Mouse (Mus musculus) kidney, postnatal 25 days (tissue): ENCODE measurements around the gene Gstt2.

Source experiments
- DNase-seq, 2 experiments: peaks; one replicate each; pipeline ENCODE4 v3.0.0; 2021; ENCODE audit warnings: mixed read lengths in 2 of 2

Gene Gstt2

DNA sequence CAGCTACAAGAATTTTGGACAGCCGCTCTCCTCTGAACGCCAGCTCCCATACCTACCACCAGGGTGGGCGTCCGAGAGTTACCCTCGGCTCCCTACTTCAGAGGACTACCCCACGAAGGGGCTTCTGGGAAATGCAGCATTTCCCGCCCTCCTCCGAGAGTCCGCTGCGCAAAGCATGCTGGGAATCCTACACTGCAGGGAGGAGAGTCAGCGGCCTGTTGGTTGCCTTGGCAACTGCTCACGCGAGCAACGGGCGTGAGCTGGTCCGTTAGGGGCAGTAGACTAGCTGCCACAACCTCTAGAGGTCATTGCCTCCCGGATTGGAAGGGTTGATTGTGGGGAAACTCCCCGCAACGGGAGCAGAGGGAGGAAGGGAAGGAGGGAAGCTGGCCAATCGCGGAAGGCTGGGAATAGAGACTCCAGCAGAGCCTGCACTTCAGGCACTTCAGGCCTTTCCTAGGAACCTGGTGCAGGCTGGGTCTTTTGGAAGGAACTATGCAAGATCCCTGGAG is at the start of gene Gstt2:
Gstt2 (minus strand) TSS at position 177 of the 512 bp plus-strand sequence.
- peak; percentile 98 to 99 for DNase-seq

DNA sequence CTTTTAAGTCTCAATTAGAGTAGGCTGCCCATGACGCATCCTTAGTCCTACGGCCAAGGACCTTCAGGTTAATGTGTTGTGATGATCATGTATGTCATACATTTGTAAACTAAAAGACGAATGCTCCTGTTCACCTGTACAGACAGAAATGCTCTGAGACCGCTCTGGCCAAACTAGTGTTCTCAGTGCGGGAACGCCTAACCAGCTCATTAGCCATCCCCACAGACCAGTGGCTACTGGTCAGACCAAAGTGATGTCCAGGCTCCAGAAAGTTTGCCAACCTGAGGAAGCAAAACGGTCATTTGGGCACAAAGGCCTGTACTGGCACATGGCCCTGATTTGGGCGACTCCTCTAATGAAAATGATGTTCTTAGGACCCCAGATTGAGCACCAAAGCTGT is 47.5 kb upstream of the Gstt2 start:
- DNase-seq = no peak

DNA sequence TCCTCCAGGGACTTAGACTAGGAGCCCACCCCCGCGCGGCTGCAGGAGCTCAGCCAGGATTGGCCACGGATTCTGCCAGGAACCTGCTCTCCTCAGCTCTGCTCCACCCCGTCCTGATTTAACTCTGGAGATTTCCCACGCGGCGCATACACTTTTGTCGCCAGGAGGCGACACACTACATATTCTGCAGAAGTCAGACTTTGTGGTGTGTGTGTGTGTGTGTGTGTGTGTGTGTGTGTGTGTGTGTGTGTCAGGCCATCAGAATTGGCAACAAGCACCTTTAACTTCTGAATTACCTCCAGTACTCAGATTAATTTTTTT is 46.0 kb upstream of the Gstt2 start:
- peak; percentile 90 to 95 for DNase-seq

DNA sequence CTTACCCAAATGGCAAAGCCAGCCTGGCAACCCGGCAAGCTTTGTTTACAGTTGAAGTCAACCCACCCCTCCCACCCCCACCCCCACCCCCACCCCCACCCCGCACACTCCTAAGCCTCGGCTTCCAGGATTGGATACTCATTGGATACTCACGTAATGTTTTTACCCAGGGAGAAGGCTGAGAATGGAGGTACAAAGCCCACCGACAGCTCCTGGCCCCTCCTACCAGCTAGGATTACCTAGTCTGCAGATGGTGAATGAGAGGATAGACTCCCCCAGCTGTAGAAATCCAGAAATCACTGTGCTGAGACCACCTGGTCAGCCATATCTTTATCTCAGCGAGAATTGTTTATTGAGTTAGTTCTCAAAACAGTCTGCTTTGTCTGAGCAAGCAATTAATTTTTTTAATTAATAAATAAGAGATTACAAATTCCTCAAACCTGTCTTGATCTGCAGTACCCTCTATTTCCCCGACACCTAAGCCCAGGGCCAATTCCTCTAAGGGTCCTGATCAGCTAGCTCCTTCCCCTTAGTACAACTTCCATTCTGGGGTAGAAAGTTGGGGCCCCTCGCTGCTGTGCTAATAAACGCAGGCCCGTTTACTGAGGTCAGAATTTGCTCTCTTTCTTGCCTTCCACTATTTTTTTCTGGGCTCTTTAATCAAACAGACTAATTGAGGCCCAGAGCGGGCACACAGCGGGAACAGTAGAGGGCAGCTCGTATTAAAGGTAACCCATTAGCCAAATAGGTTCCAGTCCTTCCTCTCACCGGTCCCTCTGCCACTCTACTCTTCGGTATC is 45.4 kb upstream of the Gstt2 start:
- DNase-seq = no peak

DNA sequence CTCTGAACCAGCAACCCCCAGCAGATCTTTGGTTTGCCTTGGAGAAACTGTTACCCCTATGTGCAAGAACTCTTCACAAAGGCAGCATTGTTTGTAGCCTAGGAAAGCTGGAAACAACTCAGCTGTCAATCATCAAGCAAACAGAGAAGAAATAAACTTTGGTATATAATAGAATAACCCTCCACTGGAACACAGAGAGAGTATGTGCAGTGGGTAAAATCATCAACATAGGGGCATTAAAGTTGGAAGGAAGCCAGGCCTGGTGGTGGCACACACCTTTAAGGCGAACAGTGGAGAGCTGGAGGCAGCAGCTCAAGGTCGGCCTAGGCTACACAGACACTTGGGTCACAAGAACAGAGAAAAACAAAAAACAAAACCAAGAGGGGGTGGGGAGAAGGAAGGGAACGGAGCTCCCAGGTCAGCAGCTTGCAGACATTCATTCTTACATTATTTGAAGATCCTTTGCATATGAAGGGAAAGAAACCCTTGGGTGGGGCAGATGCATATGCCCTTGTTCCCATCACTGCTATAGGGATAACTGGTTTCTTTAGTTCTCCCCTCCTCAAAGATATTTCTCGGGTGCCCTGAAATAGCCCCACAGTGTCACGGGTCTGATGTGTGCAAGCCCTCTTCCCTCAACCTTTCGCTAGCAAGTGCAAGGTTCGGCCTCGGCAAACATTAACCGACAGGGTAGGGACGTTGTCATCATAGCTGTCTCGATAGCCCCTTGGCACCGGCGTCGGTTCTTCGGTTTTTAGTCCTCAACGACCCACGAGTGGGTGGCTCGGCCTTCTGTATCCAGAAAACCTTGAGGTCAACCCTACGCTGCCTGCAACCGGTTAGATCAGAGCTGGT is 44.6 kb upstream of the Gstt2 start:
- peak; percentile 89 to 95 for DNase-seq

DNA sequence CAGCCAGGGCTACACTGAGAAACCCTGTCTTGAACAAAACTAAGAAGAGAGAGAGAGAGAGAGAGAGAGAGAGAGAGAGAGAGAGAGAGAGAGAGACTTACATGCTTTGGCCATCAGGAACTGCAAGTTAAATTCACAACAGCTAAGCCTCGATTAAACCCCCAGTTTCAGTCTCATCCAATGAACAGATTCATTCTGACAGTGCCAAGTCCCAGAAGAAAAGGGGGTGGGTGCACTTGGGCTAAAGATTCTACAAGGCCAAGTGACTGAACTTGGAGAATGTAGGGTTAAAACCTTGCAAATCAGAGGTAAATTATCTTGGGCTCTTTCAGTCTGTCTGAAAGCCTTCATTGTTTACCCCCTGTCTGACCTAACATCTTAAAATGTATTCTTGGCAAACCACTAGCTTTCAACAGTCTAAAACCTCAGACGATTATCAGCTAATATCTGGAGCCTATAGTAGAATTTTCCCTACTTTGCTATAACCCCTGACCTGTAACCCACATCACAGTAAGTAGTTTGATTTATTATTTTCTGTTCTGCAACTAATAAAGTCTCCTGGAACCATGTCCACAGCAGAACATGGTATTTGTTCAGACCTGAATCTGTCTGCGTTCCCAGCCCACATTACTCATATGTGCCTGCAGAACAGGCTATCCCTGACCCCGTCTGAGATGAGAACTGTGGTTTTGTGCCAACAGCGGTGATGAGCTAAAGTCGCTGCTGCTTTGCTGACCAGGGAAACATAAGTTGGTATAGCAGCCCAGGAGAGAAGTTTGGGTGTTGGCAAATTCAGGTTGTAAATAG is 43.8 kb upstream of the Gstt2 start:
- DNase-seq = no peak

DNA sequence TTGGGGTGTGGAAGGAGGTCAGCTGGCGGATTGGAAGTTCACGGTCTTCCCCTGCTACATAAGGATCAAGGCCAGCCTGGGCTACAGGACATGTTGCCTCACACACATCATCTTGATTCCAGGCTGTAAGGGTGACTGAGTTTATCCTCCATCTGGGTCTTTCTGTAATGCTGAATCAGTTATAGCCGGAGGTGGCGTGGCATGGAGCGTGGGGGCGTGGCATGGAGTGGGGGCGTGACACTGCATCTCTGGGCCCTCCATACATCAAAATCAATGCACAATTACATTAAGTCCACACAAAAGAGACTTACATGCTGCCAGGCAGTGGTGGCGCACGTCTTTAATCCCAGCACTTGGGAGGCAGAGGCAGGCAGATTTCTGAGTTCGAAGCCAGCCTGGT is 43.1 kb upstream of the Gstt2 start:
- no peak for DNase-seq

DNA sequence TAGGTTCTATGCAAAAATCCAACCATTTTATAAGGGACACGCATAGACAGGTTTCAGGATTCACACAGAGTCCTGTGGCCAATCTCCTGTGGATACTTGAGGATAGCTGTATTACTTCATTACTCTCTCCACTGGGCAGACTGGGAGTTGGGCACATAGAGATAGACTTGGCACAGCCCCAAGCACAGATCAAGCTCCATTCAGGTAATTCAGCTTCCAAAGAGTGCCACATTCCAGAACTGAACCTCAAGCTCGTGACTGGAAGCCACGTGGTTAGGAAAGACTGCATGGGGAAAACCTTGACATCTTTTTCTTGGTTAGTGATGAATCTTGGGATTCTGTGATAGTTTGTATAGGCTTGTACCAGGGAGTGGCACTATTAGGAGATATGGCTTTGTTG is 41.6 kb upstream of the Gstt2 start:
- DNase-seq = peak; percentile 88 to 89

DNA sequence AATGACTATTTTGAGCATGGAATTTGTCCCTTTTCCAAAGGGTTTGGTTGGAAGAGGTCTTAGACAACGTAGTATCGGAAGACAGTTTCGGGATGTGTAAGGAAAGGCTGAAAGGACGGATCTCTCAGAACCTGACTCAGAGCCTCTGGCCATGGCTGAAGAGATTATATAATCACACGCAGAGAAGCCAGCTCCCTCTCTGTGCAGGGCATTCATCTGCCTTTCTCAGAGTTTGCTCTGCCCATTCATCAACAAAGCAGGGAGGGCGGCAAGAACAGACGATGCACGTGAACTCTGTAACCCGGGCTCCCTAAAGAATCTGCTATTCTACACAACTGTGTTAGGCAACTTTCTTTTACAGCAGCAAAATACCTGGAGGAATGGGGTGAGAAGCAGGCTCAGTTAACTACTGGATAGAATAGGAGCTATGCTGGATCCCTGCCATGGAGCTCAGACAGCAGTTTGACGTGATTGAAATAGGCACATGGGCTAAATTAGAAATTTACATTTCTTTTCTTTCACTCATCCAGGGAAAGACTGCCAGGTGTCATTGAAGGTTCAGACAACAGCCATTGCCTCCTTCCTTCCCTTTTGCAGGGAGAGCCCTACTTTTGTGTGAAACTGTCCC is 36.4 kb upstream of the Gstt2 start:
- no peak for DNase-seq

DNA sequence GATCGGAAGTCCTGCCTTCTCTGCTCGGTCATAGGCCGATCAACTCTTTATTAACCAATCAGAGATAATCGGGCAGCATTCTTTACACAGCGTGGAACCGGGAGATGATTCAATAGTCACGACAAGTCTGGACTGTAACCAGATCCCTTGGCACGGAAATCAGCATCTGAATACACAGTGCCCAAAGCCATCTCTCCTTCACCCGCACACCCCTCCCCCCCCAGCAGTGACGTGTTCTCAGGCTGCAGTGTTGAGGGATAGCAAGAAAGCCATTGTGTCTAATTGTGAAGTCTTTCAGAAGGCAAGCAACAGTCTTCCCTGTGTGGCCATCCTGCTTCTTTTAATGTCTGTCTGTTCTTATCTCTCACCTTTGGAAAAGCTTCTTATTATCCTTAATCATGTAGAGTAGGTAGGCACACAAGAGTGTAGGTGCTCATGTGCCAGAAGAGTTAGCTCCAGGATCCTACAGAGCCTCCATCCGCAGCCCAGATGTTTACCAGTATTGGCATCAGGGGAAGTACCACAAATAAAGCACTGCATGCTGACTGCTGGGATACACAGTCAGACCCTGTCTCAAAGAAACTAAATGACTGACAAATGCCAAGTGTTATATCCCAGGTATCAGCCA is 35.8 kb upstream of the Gstt2 start:
- peak; percentile 69 to 78 for DNase-seq

DNA sequence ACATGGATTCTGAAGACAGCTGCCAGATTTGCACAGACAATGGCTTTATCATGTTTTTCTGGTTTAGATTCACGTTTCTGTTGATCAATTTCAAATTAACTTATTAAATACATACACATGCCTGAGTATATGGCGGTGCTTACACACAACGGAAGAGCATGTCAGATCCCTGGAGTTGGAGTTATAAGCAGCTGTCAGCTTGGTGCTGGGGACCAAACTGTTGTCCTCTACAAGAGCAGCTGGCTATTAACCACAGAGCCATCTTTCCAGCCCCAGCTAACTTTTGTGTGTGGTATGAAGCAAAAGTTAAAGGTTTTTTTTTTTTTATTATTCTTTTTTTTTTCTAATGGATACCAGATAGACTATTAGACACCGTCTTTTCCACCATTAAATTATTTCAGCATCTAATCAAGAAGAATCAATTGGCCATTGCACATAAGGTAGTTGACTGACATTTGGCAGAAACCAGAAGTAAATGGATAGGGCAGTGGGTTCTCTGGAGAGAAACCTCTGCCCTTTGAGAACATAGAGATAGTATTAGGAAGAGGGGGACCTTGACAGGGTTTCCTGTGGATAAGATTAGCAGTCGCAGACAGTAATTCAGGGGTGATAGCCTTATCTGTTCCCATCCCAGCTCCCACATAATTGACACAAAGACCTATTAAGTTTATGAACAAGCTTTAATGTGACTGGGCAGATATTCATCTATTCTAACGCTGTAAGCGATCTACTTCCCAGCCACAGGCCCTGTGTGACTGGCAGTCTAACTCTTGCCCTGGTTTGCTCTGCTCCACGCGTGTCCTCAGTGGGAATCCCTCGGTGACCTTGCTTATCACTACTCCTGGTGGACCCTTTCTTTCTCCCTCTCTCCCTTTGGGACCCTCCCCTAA is 35.0 kb upstream of the Gstt2 start:
- no peak for DNase-seq

DNA sequence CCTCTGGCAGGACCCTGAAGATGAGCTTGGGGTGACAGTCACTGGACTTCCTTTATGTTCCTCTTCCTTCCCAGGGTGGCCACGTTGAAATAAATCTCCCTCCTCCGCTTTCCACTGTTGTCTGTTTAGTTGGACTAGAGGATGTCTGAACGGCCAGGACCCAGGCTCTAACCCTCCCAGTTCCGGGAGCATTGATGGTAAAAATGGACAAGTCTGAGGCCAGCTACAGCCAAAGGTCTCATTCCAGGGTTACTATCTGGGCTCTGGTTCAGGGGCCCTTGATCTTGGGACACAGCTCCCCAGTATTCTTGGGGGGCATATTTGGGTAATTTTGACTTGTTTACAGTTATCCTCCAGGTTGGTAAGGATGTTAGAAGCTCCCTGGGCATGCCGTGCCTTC is 24.4 kb upstream of the Gstt2 start:
- DNase-seq = no peak

DNA sequence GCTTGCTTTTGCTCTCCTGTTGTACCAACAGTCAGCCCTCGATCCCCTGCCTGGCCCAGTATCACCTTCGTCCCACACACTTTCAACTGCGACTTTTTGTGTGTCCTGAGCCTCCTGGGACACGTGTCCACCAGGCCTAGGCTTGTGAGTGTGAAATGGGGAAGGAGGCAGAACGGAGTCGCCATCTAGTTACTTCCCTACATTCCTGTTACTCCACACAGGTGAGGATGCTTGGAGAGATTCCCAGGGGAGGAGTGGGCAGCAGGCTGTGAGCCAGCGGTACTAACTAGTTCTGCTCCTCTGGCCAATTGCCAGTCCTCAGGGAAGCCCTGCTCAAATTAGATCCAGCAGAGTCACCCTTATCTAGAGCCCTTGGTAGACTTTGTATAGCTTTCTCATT is 23.5 kb upstream of the Gstt2 start:
- DNase-seq = peak in 1 of 2 experiments; percentile 62

DNA sequence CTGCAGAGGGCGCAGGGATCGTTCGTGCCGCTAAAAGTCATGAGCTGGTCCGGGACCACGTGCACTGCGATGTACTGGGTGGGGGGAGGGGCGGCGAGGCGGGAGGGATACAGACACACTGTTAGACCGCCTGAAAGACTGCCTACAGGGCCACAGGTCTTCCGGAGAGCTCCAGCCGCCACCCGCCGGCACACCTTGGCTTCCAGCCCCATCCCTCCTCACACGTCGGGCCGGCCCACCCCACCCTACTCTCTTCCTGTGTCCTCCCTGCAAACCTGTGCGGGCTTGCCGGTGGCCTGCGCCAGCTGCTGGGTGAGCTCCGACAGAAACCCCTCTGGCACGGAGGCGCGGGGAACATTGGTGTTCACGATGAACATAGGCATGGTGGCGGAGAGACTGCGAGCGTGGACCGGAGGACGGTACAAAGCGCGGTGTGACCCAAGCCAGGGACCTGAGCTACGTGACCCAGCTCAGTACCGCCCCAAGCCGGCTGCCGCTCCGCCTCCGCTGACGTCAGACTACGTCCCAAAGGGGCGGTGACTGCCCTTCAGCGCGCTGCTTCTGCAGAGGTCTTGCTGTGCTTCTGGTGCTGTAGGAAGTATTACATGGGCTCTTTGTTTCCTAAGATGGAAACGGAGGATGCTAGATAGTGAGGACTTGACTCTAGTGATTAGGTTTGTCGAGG is 22.7 kb upstream of the Gstt2 start, which contains the start of gene Mif:
Mif (minus strand) TSS at position 455 of the 685 bp plus-strand sequence.
- peak; percentile 88 to 94 for DNase-seq

DNA sequence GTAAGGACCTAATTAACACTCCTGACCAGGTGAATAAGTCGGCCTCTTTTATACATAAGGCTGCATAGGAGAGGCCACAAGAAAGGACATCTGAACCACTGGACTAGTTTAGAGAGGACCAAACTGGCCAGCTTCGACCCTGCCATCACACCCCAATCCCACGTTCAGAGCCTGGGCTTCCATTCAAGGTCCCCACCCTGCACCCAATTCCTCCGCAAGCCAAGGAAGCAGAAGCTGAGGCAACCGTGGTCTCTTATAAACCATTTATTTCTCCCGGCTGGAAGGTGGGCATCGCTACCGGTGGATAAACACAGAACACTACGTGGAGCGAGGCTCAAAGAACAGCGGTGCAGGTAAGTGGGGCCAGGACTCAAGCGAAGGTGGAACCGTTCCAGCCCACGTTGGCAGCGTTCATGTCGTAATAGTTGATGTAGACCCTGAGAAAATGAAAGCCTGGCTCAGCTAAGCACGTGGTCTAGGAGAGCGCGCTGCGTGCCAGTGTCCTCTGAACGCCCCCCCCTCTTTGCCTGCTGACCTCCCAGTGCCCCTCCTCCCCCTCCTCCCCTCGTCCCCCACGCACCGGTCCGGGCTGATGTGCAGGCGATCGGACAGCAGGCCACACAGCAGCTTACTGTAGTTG is 22.0 kb upstream of the Gstt2 start:
- DNase-seq = peak in 1 of 2 experiments; percentile 69

DNA sequence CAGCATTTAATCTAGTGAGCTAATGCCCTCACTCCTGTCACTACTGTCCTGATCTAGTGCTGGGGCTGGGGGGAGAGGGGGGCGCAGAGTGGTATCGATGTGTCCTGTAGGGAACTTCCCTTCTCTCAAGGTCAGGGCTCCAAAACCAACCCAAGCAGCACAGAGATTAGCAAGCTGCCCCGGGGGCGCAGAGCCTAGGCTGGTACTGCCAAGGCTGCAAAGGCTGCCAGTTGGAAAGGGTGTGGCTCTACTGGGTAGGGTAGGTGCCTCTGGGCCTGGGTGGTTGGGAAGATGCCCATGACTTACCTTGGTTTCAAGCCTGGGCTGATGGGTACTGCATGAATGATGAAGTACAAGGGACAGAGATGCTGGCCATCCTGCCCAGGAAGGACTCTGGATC is 20.4 kb upstream of the Gstt2 start:
- peak; percentile 48 to 75 for DNase-seq

DNA sequence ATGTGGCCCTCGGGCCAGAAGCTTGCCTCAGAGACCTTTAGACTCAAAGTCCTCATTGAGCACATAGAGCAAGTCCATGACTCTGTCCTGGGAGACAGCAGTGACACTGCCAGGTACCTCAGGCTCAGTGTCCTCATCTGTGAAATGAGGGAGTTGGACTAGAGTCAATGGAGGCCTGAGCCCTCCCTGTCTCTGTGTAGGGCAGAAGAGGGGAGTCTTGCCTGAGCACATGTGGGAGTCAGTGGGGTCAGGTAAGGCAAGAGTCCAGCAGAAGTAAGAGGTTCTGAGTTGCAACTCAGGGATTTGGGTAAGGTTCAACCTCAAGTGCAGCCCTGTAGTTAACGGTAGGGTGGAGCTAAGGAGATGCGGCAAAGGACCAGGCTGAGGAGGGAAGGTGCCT is 19.8 kb upstream of the Gstt2 start:
- DNase-seq = peak in 1 of 2 experiments; percentile 13

DNA sequence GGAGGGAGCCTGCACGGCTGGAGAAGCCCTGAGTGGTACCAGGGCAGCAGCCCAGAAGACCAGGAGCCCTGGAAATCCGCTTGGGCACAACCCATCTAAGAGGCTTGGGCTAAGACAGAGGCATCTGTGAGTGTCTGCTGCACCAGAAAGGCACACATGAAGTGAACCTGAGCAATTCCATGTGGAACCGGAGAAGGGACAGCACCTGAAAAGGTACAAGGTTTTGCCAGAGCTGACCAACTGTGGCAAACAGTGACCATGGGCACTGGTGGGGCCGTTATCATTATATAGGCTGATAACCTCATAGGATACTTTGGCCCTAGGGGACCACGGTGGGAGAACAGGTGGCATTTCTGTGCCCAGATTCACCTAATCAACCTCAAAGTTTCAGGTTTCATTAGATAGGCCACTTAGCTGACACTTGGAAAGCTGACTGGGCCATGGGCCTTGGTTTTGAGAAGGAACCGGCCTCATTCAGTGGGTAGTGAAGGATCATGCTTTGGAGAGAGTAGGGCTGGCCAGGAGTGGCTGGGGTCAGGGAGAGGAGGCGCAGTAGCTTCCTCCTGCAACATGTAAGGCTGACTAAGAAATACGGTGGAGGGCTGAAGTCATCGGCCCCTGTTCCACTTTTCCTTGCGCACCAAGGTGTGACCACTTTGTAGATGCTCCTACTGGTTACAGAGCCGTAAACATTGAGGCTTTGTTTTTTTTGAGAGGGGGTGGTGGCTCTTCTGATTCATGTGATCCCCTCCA is 19.1 kb upstream of the Gstt2 start:
- DNase-seq = no peak

DNA sequence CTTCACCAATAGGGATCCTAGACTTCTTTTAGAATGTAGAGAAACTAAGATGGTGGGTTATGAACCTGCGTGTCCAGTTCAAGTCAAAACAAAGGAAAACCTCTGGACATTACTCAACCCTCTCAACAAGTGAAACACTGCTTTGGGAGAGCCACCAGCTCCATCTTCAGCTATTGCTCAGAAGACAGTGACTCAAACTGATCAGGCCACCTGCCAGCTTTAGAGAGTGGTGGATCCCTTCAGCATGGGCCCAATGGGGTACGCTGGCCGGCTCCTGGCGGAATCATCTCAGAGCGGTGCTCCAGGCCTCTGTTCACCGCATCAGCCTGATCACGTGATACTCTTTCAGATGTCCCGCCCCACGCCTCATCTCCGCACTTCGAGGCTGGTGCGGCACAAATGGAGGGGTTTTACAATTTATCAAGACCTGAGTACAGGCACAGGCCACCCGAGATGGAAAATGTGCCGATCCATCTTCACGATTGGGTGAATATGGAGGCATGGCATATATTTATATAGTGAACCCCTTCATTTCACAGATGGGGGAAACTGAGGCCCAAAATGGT is 18.3 kb upstream of the Gstt2 start:
- no peak for DNase-seq
